Mouse (Mus musculus) MN1 (cell line): ENCODE measurements around the gene Etl4.

Experiments used
- DNase-seq: peaks from one replicate; pipeline ENCODE4 v3.0.0-alpha.2; 2016; ENCODE audit warnings: low spot score

Etl4 gene

GRCm38 (mm10) chr2:20520636-20521595 is 611.3 kb downstream of the Etl4 start:
- no peak for DNase-seq

GRCm38 (mm10) chr2:20521686-20522285 is 612.2 kb downstream of the Etl4 start:
- DNase-seq, result no peak

GRCm38 (mm10) chr2:20523636-20524035 is 614.1 kb downstream of the Etl4 start:
- no peak for DNase-seq

- DNase-seq, result no peak
Measured at GRCm38 (mm10) chr2:20525879-20526593, 616.5 kb downstream of the Etl4 start.

GRCm38 (mm10) chr2:20526856-20527255 is 617.3 kb downstream of the Etl4 start:
- no peak for DNase-seq

- no peak for DNase-seq
Measured at GRCm38 (mm10) chr2:20532623-20533022, 623.0 kb downstream of the Etl4 start.

- DNase-seq, result no peak
Measured at GRCm38 (mm10) chr2:20537785-20538184, 628.2 kb downstream of the Etl4 start.

GRCm38 (mm10) chr2:20538871-20539270 is 629.3 kb downstream of the Etl4 start:
- no peak for DNase-seq

- DNase-seq, result no peak
Measured at GRCm38 (mm10) chr2:20541261-20541660, 631.7 kb downstream of the Etl4 start.

- DNase-seq, result no peak
Measured at GRCm38 (mm10) chr2:20542286-20542685, 632.7 kb downstream of the Etl4 start.

- no peak for DNase-seq
Measured at GRCm38 (mm10) chr2:20545624-20546023, 636.0 kb downstream of the Etl4 start.

GRCm38 (mm10) chr2:20546496-20547348 is 637.1 kb downstream of the Etl4 start:
- no peak for DNase-seq

GRCm38 (mm10) chr2:20547349-20547677 is 637.7 kb downstream of the Etl4 start:
- no peak for DNase-seq

- no peak for DNase-seq
Measured at GRCm38 (mm10) chr2:20547686-20548624, 638.4 kb downstream of the Etl4 start.

- no peak for DNase-seq
Measured at GRCm38 (mm10) chr2:20549065-20549464, 639.5 kb downstream of the Etl4 start.

- no peak for DNase-seq
Measured at GRCm38 (mm10) chr2:20549996-20550395, 640.4 kb downstream of the Etl4 start.

GRCm38 (mm10) chr2:20555706-20556105 is 646.1 kb downstream of the Etl4 start:
- no peak for DNase-seq

GRCm38 (mm10) chr2:20559083-20559482 is 649.5 kb downstream of the Etl4 start:
- DNase-seq, result no peak

- DNase-seq, result no peak
Measured at GRCm38 (mm10) chr2:20559723-20560122, 650.1 kb downstream of the Etl4 start.

GRCm38 (mm10) chr2:20560581-20560980 is 651.0 kb downstream of the Etl4 start:
- no peak for DNase-seq

- DNase-seq, result no peak
Measured at GRCm38 (mm10) chr2:20563036-20563435, 653.5 kb downstream of the Etl4 start.
